Mouse (Mus musculus) Patski (cell line): ENCODE data around the gene Susd6. TPM values are rescaled to one million over a fixed set of nuclear protein-coding genes. Genes with fewer than 3 reads are reported as not detected.

Source experiments
- ATAC-seq: fragments of 100-300 bp; one replicate; pipeline ENCODE4 v1.8.0; 2021
- CTCF ChIA-PET: fragments of 350-600 bp; sonication (Branson Sonifier 250); formaldehyde crosslinking; loops from one replicate; lab custom pipeline; 2022; ENCODE audit warnings: inconsistent platforms; lab: Charles Lee
- POLR2A ChIA-PET: fragments of 350-600 bp; sonication (Branson Sonifier 250); formaldehyde crosslinking; loops from one replicate; lab custom pipeline; 2022; ENCODE audit warnings: antibody characterized with exemption, inconsistent platforms; lab: Charles Lee
- DNase-seq: peaks from one replicate; pipeline ENCODE4 v3.0.0-alpha.2; 2011; ENCODE audit warnings: low read depth, low spot score
- H3K27me3 ChIP-seq: fragments of 371-371 bp; one replicate; pipeline ENCODE4 v1.5.1; 2021
- CTCF ChIP-seq: fragments of 100-300 bp; IDR thresholded peaks from one replicate; pipeline ENCODE4 v1.5.1; 2021
- in situ Hi-C: fragments of 300-500 bp; cut with MboI; formaldehyde crosslinking; loops from 3 replicates; pipeline ENCODE4 v1.11.1; 2018; ENCODE audit warnings: low pct_unique_long_range_greater_than_20kb, mixed read lengths
- polyA plus RNA-seq: library from polyadenylated mRNA; unstranded; gene quantifications from one replicate; pipeline ENCODE4 v1.2.3, GENCODE M21; 2021

Gene Susd6
- polyA plus RNA-seq, 1 experiment from 2014 or later, result 86.2 TPM

GRCm38 (mm10) chr12:80760396-80760801 is 29.9 kb upstream of the Susd6 start, which contains the start of gene Ccdc177:
TSS of gene Ccdc177 (minus strand) at chr12:80760687.
- in situ Hi-C loops, result loop anchor here (5.0 to 25.0 kb wide), 2 partner anchors 33 to 427 kb away; no protein-coding TSS in a partner anchor
- peaks cover 3% of the 10 kb centered on the region for H3K27me3 ChIP-seq
- ChIA-PET POLR2A (no interaction called here), CTCF (interaction anchor here (1.1 to 1.5 kb wide), 4 partner anchors 11 to 29 kb away, joined by 4 to 5 read pairs (median 4); no protein-coding TSS in a partner anchor)
- no peak for TF ChIP-seq CTCF
- DNase-seq (no peak), ATAC-seq (no peak)

- no peaks in the 10 kb centered on the region for H3K27me3 ChIP-seq
- TF ChIP-seq CTCF, result no peak
- in situ Hi-C loops, result loop anchor here (5.0 to 25.0 kb wide), 2 partner anchors 36 to 424 kb away; no protein-coding TSS in a partner anchor
- ChIA-PET POLR2A (no interaction called here), CTCF (no interaction called here)
- DNase-seq, result no peak
- ATAC-seq, result no peak
Observed at GRCm38 (mm10) chr12:80762982-80763381, 27.3 kb upstream of the Susd6 start.

GRCm38 (mm10) chr12:80764116-80764515 is 26.2 kb upstream of the Susd6 start:
- in situ Hi-C loops, result loop anchor here (5.0 to 25.0 kb wide), 2 partner anchors 37 to 423 kb away; no protein-coding TSS in a partner anchor
- H3K27me3 ChIP-seq, result no peaks in the 10 kb centered on the region
- CTCF ChIA-PET, result no interaction called here
- ATAC-seq (no peak), DNase-seq (no peak)
- POLR2A ChIA-PET, result no interaction called here
- no peak for TF ChIP-seq CTCF

- no peak for DNase-seq
- ChIA-PET POLR2A (interaction anchor here (0.5 kb wide), 1 partner anchor 13 kb away, joined by 4 read pairs; no protein-coding TSS in a partner anchor), CTCF (interaction anchor here (1.2 to 1.9 kb wide), 3 partner anchors 8 to 126 kb away, joined by 4 to 10 read pairs (median 5); no protein-coding TSS in a partner anchor)
- TF ChIP-seq CTCF, result peak; percentile 91
- in situ Hi-C loops, result loop anchor here (5.0 to 25.0 kb wide), 2 partner anchors 128 to 418 kb away; no protein-coding TSS in a partner anchor
- ATAC-seq, result peak; percentile 69
- H3K27me3 ChIP-seq, result no peaks in the 10 kb centered on the region
Observed at GRCm38 (mm10) chr12:80769697-80770096, 20.6 kb upstream of the Susd6 start.

- H3K27me3 ChIP-seq, result no peaks in the 10 kb centered on the region
- DNase-seq (no peak), ATAC-seq (no peak)
- in situ Hi-C loops, result loop anchor here (25.0 kb wide), 1 partner anchor 413 kb away; no protein-coding TSS in a partner anchor
- CTCF ChIA-PET, result interaction anchor here (3.1 kb wide), 1 partner anchor 120 kb away, joined by 12 read pairs; no protein-coding TSS in a partner anchor
- no peak for TF ChIP-seq CTCF
- POLR2A ChIA-PET, result no interaction called here
Observed at GRCm38 (mm10) chr12:80774786-80775185, 15.5 kb upstream of the Susd6 start.

GRCm38 (mm10) chr12:80776046-80776634 is 14.2 kb upstream of the Susd6 start:
- ChIA-PET POLR2A (no interaction called here), CTCF (interaction anchor here (1.8 kb wide), 1 partner anchor 119 kb away, joined by 9 read pairs; no protein-coding TSS in a partner anchor)
- no peaks in the 10 kb centered on the region for H3K27me3 ChIP-seq
- in situ Hi-C loops, result no loop called here
- no peak for TF ChIP-seq CTCF
- ATAC-seq, result no peak
- no peak for DNase-seq

GRCm38 (mm10) chr12:80778188-80778936 is 11.9 kb upstream of the Susd6 start:
- no peaks in the 10 kb centered on the region for H3K27me3 ChIP-seq
- ATAC-seq, result no peak
- TF ChIP-seq CTCF, result no peak
- POLR2A ChIA-PET, result no interaction called here
- in situ Hi-C loops, result no loop called here
- CTCF ChIA-PET, result interaction anchor here (1.8 kb wide), 1 partner anchor 116 kb away, joined by 9 read pairs; no protein-coding TSS in a partner anchor
- no peak for DNase-seq

- DNase-seq, result no peak
- TF ChIP-seq CTCF, result no peak
- POLR2A ChIA-PET, result no interaction called here
- in situ Hi-C loops, result no loop called here
- H3K27me3 ChIP-seq, result no peaks in the 10 kb centered on the region
- CTCF ChIA-PET, result no interaction called here
- ATAC-seq, result no peak
Observed at GRCm38 (mm10) chr12:80779760-80780159, 10.6 kb upstream of the Susd6 start.

GRCm38 (mm10) chr12:80782190-80782589 is 8.1 kb upstream of the Susd6 start:
- no peaks in the 10 kb centered on the region for H3K27me3 ChIP-seq
- no peak for ATAC-seq
- TF ChIP-seq CTCF, result no peak
- POLR2A ChIA-PET, result interaction anchor here (0.5 to 0.7 kb wide), 4 partner anchors 12 to 109 kb away, joined by 3 to 6 read pairs (median 4); no protein-coding TSS in a partner anchor
- DNase-seq, result no peak
- in situ Hi-C loops, result no loop called here
- CTCF ChIA-PET, result no interaction called here

- no peak for ATAC-seq
- TF ChIP-seq CTCF, result peak; percentile 63
- CTCF ChIA-PET, result interaction anchor here (1.8 kb wide), 1 partner anchor 103 kb away, joined by 5 read pairs; no protein-coding TSS in a partner anchor
- H3K27me3 ChIP-seq, result no peaks in the 10 kb centered on the region
- POLR2A ChIA-PET, result no interaction called here
- DNase-seq, result no peak
- in situ Hi-C loops, result no loop called here
Observed at GRCm38 (mm10) chr12:80782892-80783291, 7.4 kb upstream of the Susd6 start.
